Comparison of ENCODE assay signal across 8 mouse cellular contexts in genomic region chr4:133432560-133433171, GRCm38 (mm10). TPM values are rescaled to one million over a fixed set of nuclear protein-coding genes. Genes with fewer than 3 reads are reported as not detected.
DNase-seq lines count a peak whose midpoint lies in the region; ATAC-seq and TF ChIP-seq lines count a peak whose summit lies in the region.
"Had no signal": no experiment of that assay in that cellular context is flagged by ENCODE, and none has a peak within 500 bp of the region (broad histone marks: within the 10 kb centered on the region; RNA-seq: fewer than 3 reads in every experiment).

No protein-coding gene starts in this region.

- no peak overlapping the region for H3K4me2 ChIP-seq in lung, postnatal 0 days (replicated peaks; ENCODE audit: low read depth, low read length)
- H3K4me2 ChIP-seq in embryonic facial prominence, embryonic 11.5 days (ENCODE audit: low read depth, low read length): no peak overlapping the region
- H3K4me2 ChIP-seq in intestine, embryonic 16.5 days (ENCODE audit: low read depth, low read length): no peak overlapping the region
- H3K4me2 ChIP-seq in midbrain, embryonic 15.5 days: peak overlapping the region; percentile 31

- no peaks in the 10 kb centered on the region for H3K9me3 ChIP-seq in lung, postnatal 0 days (ENCODE audit: low read length)
- H3K9me3 ChIP-seq in embryonic facial prominence, embryonic 11.5 days (replicated peaks; ENCODE audit: control insufficient read depth, low read length): no peaks in the 10 kb centered on the region
- H3K9me3 ChIP-seq in intestine, embryonic 16.5 days (ENCODE audit: control insufficient read depth, low read length): no peaks in the 10 kb centered on the region
- H3K9me3 ChIP-seq in midbrain, embryonic 15.5 days: no peaks in the 10 kb centered on the region

- no peaks in the 10 kb centered on the region for H3K36me3 ChIP-seq in lung, postnatal 0 days (ENCODE audit: insufficient read depth, low read length)
- H3K36me3 ChIP-seq in embryonic facial prominence, embryonic 11.5 days (replicated peaks; ENCODE audit: control insufficient read depth, insufficient read depth, low read depth, low read length): no peaks in the 10 kb centered on the region
- H3K36me3 ChIP-seq in intestine, embryonic 16.5 days (ENCODE audit: control insufficient read depth, insufficient read depth, low read length): no peaks in the 10 kb centered on the region
- H3K36me3 ChIP-seq in midbrain, embryonic 15.5 days (replicated peaks): no peaks in the 10 kb centered on the region

- TF ChIP-seq EP300 in lung, postnatal 0 days (IDR thresholded peaks at IDR 0.05): no peak

- 17% methylated on average over 17 of the region's 17 CpGs for WGBS in lung, postnatal 0 days
- 29% methylated on average over 17 of the region's 17 CpGs for WGBS in embryonic facial prominence, embryonic 11.5 days
- 18% methylated on average over 17 of the region's 17 CpGs for WGBS in intestine, embryonic 16.5 days
- WGBS in midbrain, embryonic 15.5 days: 16% methylated on average over 17 of the region's 17 CpGs

- H3K27me3 ChIP-seq in lung, postnatal 0 days (replicated peaks; ENCODE audit: insufficient read depth, low read length): no peaks in the 10 kb centered on the region
- no peaks in the 10 kb centered on the region for H3K27me3 ChIP-seq in embryonic facial prominence, embryonic 11.5 days (ENCODE audit: control insufficient read depth, insufficient read depth, low read length)
- H3K27me3 ChIP-seq in intestine, embryonic 16.5 days (replicated peaks; ENCODE audit: control insufficient read depth, insufficient read depth, low read length): no peaks in the 10 kb centered on the region
- no peaks in the 10 kb centered on the region for H3K27me3 ChIP-seq in midbrain, embryonic 15.5 days (replicated peaks)

- no peak for TF ChIP-seq CTCF in lung, postnatal 0 days (IDR thresholded peaks at IDR 0.05)

- no peaks in the 10 kb centered on the region for H3K4me1 ChIP-seq in lung, postnatal 0 days (ENCODE audit: insufficient read depth, low read depth, low read length)
- peaks cover 6% of the 10 kb centered on the region; the same call in 1 of the 2 replicates for H3K4me1 ChIP-seq in embryonic facial prominence, embryonic 11.5 days (ENCODE audit: control insufficient read depth, insufficient read depth, low read length)
- H3K4me1 ChIP-seq in intestine, embryonic 16.5 days (ENCODE audit: control insufficient read depth, insufficient read depth, low read length): no peaks in the 10 kb centered on the region
- H3K4me1 ChIP-seq in midbrain, embryonic 15.5 days: peaks cover 9% of the 10 kb centered on the region

- 0 out of 2 replicates have a peak, but pooled peaks have one; percentile 35 for ATAC-seq in lung, postnatal 0 days
- peak; percentile 54; the same call in 1 of the 2 replicates for ATAC-seq in embryonic facial prominence, embryonic 11.5 days (replicated peaks; ENCODE audit: insufficient number of reproducible peaks, low FRiP score, low TSS enrichment, low read depth)
- peak; percentile 42; the same call in 1 of the 2 replicates for ATAC-seq in intestine, embryonic 16.5 days
- ATAC-seq in midbrain, embryonic 15.5 days (replicated peaks): peak; percentile 74

- DNase-seq in lung, postnatal 0 days (ENCODE audit: low spot score): no peak
- no peak for DNase-seq in lung, postnatal 4 days
- peak; percentile 49 for DNase-seq in embryonic facial prominence, embryonic 11.5 days (ENCODE audit: low spot score)
- no peak for DNase-seq in gastrocnemius, adult 18-20 months (ENCODE audit: low spot score)
- DNase-seq in adrenal gland, adult 2 months: no peak

- H3K27ac ChIP-seq in lung, postnatal 0 days (ENCODE audit: low read length): no peak overlapping the region
- H3K27ac ChIP-seq in embryonic facial prominence, embryonic 11.5 days (replicated peaks; ENCODE audit: low read depth, low read length): no peak overlapping the region
- no peak overlapping the region for H3K27ac ChIP-seq in intestine, embryonic 16.5 days (ENCODE audit: low read length)
- peak overlapping the region; percentile 55; the same call in 1 of the 2 replicates for H3K27ac ChIP-seq in midbrain, embryonic 15.5 days

- H3K4me3 ChIP-seq in lung, postnatal 0 days (ENCODE audit: low read depth, low read length): no peak overlapping the region
- H3K4me3 ChIP-seq in embryonic facial prominence, embryonic 11.5 days (ENCODE audit: low read depth, low read length): no peak overlapping the region
- no peak overlapping the region for H3K4me3 ChIP-seq in intestine, embryonic 16.5 days (ENCODE audit: low read length)
- no peak overlapping the region for H3K4me3 ChIP-seq in midbrain, embryonic 15.5 days

- no peak overlapping the region for H3K9ac ChIP-seq in lung, postnatal 0 days (replicated peaks; ENCODE audit: low read depth)
- H3K9ac ChIP-seq in embryonic facial prominence, embryonic 11.5 days (replicated peaks; ENCODE audit: low read length): 0 out of 2 replicates have a peak overlapping the region, but pooled peaks have one; percentile 14
- no peak overlapping the region for H3K9ac ChIP-seq in intestine, embryonic 16.5 days (ENCODE audit: low read depth, low read length)
- no peak overlapping the region for H3K9ac ChIP-seq in midbrain, embryonic 15.5 days

RNA-seq across cellular contexts. Expression of gene Tent5b, which starts 47.3 kb away (rescaled TPM):
- 11.0 and 19.1 TPM in 2 replicates for polyA plus RNA-seq in lung, postnatal 0 days (2015; fragmentation: Nextera tagmentation; extraction: Ambion mirVana)
- polyA plus RNA-seq in embryonic facial prominence, embryonic 11.5 days (2014; fragmentation: Nextera tagmentation; extraction: Ambion mirVana): 0.71 and 0.93 TPM in 2 replicates
- polyA plus RNA-seq in intestine, embryonic 16.5 days (2015; fragmentation: Nextera tagmentation; extraction: Ambion mirVana): 0.66 and 0.73 TPM in 2 replicates
- 0.22 and 0.37 TPM in 2 replicates for polyA plus RNA-seq in midbrain, embryonic 15.5 days (2015; fragmentation: Nextera tagmentation; extraction: Ambion mirVana)
- total RNA-seq in gastrocnemius, adult 18-20 months (2021): 1 to 10 TPM; 1.1 to 2.2 TPM
- 10 to 100 TPM in 1 of 2 experiments, 1 to 10 TPM in 1; 1.7 to 14.7 TPM for total RNA-seq in adrenal gland, adult 2 months (2021)
- 3.0 and 7.2 TPM in 2 replicates for polyA plus RNA-seq in adrenal gland, adult 2 months (2012; rRNA removed)
- total RNA-seq: common myeloid progenitor, adult 5-6 weeks had no signal
